Comparison of ENCODE assay signal across 9 mouse cellular contexts in the genomic region with DNA sequence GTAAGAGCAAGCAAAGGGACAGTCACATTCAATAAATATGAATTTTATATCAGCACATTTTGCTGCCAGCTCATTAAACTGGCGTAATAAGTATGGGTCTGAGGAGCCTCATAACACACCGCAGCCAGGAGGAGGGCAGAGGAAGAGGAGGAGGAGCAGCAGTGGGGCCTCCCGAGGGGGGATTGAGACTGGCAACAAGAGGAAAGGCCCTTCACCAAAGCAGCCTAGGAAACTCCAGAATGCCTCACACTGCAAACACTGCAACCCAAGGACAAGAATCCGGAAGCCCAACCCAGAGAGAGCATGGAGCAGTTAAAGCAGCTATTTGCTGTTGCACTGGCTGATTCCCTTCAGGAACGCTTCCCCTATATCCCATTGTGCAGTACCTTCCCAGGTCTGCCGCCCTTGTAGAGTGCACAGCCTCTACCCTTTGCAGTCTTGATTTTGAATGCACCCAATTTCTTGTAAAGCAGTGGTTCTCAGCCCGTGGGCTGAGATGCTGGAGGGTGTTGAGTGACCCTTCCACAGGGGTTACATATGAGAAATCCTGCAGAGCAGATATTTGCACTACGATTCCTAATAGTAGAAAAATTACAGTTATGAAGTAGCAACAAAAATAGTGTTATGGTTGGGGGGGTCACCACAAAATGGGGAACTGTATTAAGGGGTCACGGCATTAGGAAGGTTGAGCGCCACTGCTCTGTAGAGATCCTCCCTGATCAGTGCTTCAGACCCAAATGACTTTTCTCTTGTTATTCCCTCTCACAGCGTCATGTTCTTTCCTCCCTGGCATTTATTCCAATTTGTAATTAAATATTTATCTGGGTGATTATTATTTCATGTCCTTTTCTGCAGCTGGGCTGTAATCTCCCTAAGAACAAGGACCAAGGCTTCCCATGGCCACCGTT.
DNase-seq lines count a peak whose midpoint lies in the region; ATAC-seq and TF ChIP-seq lines count a peak whose summit lies in the region.
"Had no signal": no experiment of that assay in that cellular context is flagged by ENCODE, and none has a peak within 500 bp of the region (broad histone marks: within the 10 kb centered on the region; RNA-seq: fewer than 3 reads in every experiment).

No protein-coding gene starts in this region.

- 0 out of 2 replicates have a peak, but pooled peaks cover 3% of the 10 kb centered on the region for H3K4me1 ChIP-seq in lung, embryonic 15.5 days
- no peaks in the 10 kb centered on the region for H3K4me1 ChIP-seq in lung, adult 2 months (ENCODE audit: control insufficient read depth, insufficient read depth, low read length)
- H3K4me1 ChIP-seq in forebrain, embryonic 12.5 days, result peaks cover 12% of the 10 kb centered on the region
- H3K4me1 ChIP-seq in neural tube, embryonic 13.5 days (replicated peaks), result peaks cover 12% of the 10 kb centered on the region; the same call in 1 of the 2 replicates

- no peak for TF ChIP-seq CTCF in lung, adult 2 months (IDR thresholded peaks at IDR 0.05; ENCODE audit: insufficient read depth, low read length)

- 33% methylated on average over 12 of the region's 12 CpGs for WGBS in lung, embryonic 15.5 days
- 36% methylated on average over 12 of the region's 12 CpGs for WGBS in lung, adult 2 months
- WGBS in forebrain, embryonic 12.5 days, result 58% methylated on average over 12 of the region's 12 CpGs
- WGBS in neural tube, embryonic 13.5 days, result 52% methylated on average over 12 of the region's 12 CpGs

- H3K36me3 ChIP-seq in lung, embryonic 15.5 days, result no peaks in the 10 kb centered on the region
- H3K36me3 ChIP-seq in forebrain, embryonic 12.5 days (replicated peaks), result no peaks in the 10 kb centered on the region
- no peaks in the 10 kb centered on the region for H3K36me3 ChIP-seq in neural tube, embryonic 13.5 days

- DNase-seq in lung, adult 2 months, result no peak
- DNase-seq in kidney, postnatal 14 days, result peak; percentile 46
- DNase-seq in c-Kit-positive CD71-positive TER-119-positive erythroid progenitor cells, embryonic 14.5 days (ENCODE audit: low spot score), result no peak
- no peak for DNase-seq in thymus, postnatal 0 days (ENCODE audit: low spot score)

- no peaks in the 10 kb centered on the region for H3K27me3 ChIP-seq in lung, embryonic 15.5 days
- H3K27me3 ChIP-seq in forebrain, embryonic 12.5 days, result no peaks in the 10 kb centered on the region
- peaks cover 12% of the 10 kb centered on the region for H3K27me3 ChIP-seq in neural tube, embryonic 13.5 days

- H3K9me3 ChIP-seq in lung, embryonic 15.5 days, result no peaks in the 10 kb centered on the region
- H3K9me3 ChIP-seq in forebrain, embryonic 12.5 days, result 0 out of 2 replicates have a peak, but pooled peaks cover 4% of the 10 kb centered on the region
- no peaks in the 10 kb centered on the region for H3K9me3 ChIP-seq in neural tube, embryonic 13.5 days

- TF ChIP-seq POLR2A in lung, adult 2 months (IDR thresholded peaks at IDR 0.05; ENCODE audit: borderline replicate concordance, extremely low read depth, low read depth, low read length), result no peak

- H3K4me2 ChIP-seq in lung, embryonic 15.5 days, result peak overlapping the region; percentile 16; the same call in 1 of the 2 replicates
- H3K4me2 ChIP-seq in forebrain, embryonic 12.5 days, result no peak overlapping the region; the same call in 1 of the 2 replicates
- peak overlapping the region; percentile 15; the same call in 1 of the 2 replicates for H3K4me2 ChIP-seq in neural tube, embryonic 13.5 days

- peak; percentile 74 for ATAC-seq in lung, embryonic 15.5 days (ENCODE audit: borderline replicate concordance, extremely low read depth, low FRiP score, low TSS enrichment)
- peak; percentile 49; the same call in 1 of the 2 replicates for ATAC-seq in forebrain, embryonic 12.5 days (ENCODE audit: low FRiP score)
- ATAC-seq in neural tube, embryonic 13.5 days (ENCODE audit: low read depth), result peak; percentile 88
- ATAC-seq in frontal cortex, adult (ENCODE audit: low TSS enrichment), result no peak

- no peak overlapping the region for H3K27ac ChIP-seq in lung, embryonic 15.5 days
- no peak overlapping the region for H3K27ac ChIP-seq in forebrain, embryonic 12.5 days
- H3K27ac ChIP-seq in neural tube, embryonic 13.5 days (replicated peaks), result peak overlapping the region; percentile 62; the same call in 1 of the 2 replicates
- H3K27ac ChIP-seq: macrophage had no signal

- H3K9ac ChIP-seq in lung, embryonic 15.5 days, result no peak overlapping the region
- no peak overlapping the region for H3K9ac ChIP-seq in forebrain, embryonic 12.5 days
- H3K9ac ChIP-seq in neural tube, embryonic 13.5 days, result peak overlapping the region; percentile 8; the same call in 1 of the 2 replicates

- H3K4me3 ChIP-seq in lung, embryonic 15.5 days, result no peak overlapping the region
- no peak overlapping the region for H3K4me3 ChIP-seq in lung, adult 2 months (replicated peaks; ENCODE audit: extremely low read depth, low read depth, low read length)
- H3K4me3 ChIP-seq in forebrain, embryonic 12.5 days (replicated peaks), result no peak overlapping the region
- H3K4me3 ChIP-seq in neural tube, embryonic 13.5 days, result no peak overlapping the region
